Mouse (Mus musculus): ENCODE measurements at regions not wholly inside any gene's neighbourhood (a gene's known extent, or its start where the extent isn't known, plus 50 kb on each side); places are given as distances from the start of the nearest gene placed in this dataset.

DNA sequence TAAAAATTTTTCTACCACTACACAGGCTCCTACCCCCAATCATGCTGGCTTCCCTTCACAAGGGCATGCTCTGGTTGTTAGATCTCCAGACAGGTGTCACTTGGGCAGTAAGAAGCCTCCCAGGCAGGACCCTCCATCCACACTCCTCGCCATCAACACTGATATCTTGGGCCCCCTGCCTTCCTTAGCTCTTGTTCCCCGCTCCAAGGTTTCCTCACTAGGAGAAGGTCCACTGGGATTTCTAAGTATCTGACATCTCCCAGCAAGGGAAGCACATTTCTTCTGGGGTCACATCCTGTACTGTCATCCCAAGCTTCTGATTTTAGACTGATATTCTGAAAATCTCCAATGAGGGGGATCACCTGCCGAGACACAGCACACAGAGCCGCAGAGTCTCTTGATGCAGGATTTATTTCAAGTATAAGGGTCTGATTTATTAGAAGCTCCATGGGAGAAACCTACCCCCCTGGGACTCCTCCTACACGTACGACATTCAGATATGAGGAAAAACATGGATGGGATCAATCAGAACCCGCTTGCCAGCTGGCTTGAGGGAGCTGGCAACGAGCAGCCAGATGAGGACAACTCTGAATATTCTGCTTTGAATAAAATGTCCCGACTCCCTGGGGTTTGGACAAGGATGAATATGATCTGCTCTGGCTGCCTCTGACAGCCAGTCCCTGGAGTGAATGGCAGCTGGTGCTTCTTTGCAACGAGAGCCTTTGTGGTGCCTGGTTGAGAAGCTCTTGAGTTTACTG lies 322.8 kb downstream of the Vps13c start:
- Histone ChIP-seq H3K9ac (no peak overlapping the region), H3K4me3 (replicated peaks) (no peak overlapping the region), H3K9me3 (replicated peaks) (no peaks in the 10 kb centered on the region), H3K27me3 (no peaks in the 10 kb centered on the region), H3K27ac (no peak overlapping the region), H3K4me1 (no peaks in the 10 kb centered on the region), H3K36me3 (no peaks in the 10 kb centered on the region), H3K4me2 (no peak overlapping the region)
- WGBS = 72% methylated on average over 10 of the region's 10 CpGs
- ATAC-seq (replicated peaks; ENCODE audit: low FRiP score) = no peak

- WGBS = 38% methylated on average over 4 of the region's 4 CpGs
Observed at GRCm38 (mm10) chr9:68166556-68166955, 326.4 kb downstream of the Vps13c start.

DNA sequence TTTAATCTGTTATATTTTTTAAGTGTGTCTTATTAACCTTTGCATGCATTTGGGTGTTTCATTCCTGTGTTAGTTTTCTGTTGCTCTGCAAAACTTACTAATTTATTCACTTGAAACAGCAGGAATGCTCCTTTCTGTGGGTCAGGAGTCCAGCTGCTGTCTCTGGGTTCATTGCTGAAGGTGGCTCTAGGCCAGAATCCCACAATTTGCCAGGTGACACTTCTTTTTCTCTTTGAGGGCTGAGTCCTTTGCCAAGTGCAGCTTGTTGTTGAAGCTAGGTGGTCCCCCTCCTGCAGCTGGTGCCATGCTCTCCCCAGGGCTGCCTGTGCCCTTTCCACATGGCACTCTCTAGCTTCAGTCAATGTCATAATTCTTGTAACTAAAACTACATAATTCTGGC lies 348.7 kb downstream of the Vps13c start:
- Histone ChIP-seq H3K9me3 (replicated peaks) (no peaks in the 10 kb centered on the region), H3K27ac (no peak overlapping the region), H3K4me2 (no peak overlapping the region), H3K36me3 (no peaks in the 10 kb centered on the region), H3K9ac (no peak overlapping the region), H3K4me3 (replicated peaks) (no peak overlapping the region), H3K27me3 (no peaks in the 10 kb centered on the region), H3K4me1 (no peaks in the 10 kb centered on the region)
- ATAC-seq (replicated peaks; ENCODE audit: low FRiP score) = no peak

More at GRCm38 (mm10) chr9:68166556-68166955, 326.4 kb downstream of the Vps13c start:
- no peak overlapping the region for H3K4me3 ChIP-seq (replicated peaks)
- H3K9me3 ChIP-seq (replicated peaks) = no peaks in the 10 kb centered on the region
- H3K27ac ChIP-seq = no peak overlapping the region
- H3K4me1 ChIP-seq = no peaks in the 10 kb centered on the region
- ATAC-seq (replicated peaks; ENCODE audit: low FRiP score) = no peak
- H3K4me2 ChIP-seq = no peak overlapping the region
- no peaks in the 10 kb centered on the region for H3K27me3 ChIP-seq
- H3K9ac ChIP-seq = no peak overlapping the region
- no peaks in the 10 kb centered on the region for H3K36me3 ChIP-seq

DNA sequence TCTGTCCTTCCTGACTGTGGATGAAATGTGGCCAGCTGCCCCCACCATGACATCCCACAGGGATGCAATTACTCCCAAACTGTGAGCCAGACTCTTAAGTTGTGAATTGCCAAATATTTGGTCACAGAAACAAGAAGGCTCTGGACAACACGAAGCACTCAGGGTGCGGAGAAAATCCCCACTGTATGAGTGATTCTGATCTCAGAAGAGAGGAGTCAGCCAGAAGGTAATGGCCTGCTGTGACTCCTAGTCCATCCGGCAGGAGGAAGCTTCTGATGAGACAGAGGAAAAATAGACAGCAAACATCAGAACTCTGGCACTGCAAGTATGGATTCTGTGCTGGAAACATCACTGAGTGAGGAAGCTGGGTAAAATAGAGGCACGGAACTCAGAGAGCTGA lies 359.6 kb downstream of the Vps13c start:
- 86% methylated on average over 4 of the region's 4 CpGs for WGBS
- Histone ChIP-seq H3K27me3 (no peaks in the 10 kb centered on the region), H3K9ac (no peak overlapping the region), H3K4me3 (replicated peaks) (no peak overlapping the region), H3K36me3 (no peaks in the 10 kb centered on the region), H3K4me1 (0 out of 2 replicates have a peak, but pooled peaks cover 2% of the 10 kb centered on the region), H3K27ac (no peak overlapping the region), H3K9me3 (replicated peaks) (no peaks in the 10 kb centered on the region), H3K4me2 (no peak overlapping the region)
- ATAC-seq (replicated peaks; ENCODE audit: low FRiP score) = no peak

DNA sequence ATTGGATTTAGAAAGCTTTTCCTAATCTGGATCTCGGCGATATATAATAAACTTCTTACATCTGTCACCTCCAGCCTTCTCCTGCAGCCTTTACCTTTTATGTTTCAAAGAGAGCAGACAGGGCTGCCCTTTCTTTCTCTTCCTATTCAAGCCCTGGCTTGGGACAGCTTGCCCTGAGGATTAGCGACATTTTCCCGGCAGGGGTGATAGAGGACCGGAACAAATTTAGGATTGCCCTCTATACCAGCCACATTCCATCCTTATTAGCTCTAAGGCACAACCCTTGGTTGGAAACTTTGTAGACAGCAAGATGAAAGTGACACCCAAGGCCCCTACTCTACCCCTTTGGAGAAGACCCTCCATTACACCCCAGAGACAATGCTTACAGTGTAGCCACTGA lies 360.8 kb downstream of the Vps13c start:
- Histone ChIP-seq H3K4me2 (no peak overlapping the region), H3K9ac (no peak overlapping the region), H3K27ac (no peak overlapping the region), H3K27me3 (no peaks in the 10 kb centered on the region), H3K4me3 (replicated peaks) (no peak overlapping the region), H3K36me3 (no peaks in the 10 kb centered on the region), H3K4me1 (0 out of 2 replicates have a peak, but pooled peaks cover 3% of the 10 kb centered on the region), H3K9me3 (replicated peaks) (no peaks in the 10 kb centered on the region)
- WGBS = 62% methylated on average over 5 of the region's 5 CpGs
- ATAC-seq (replicated peaks; ENCODE audit: low FRiP score) = no peak

DNA sequence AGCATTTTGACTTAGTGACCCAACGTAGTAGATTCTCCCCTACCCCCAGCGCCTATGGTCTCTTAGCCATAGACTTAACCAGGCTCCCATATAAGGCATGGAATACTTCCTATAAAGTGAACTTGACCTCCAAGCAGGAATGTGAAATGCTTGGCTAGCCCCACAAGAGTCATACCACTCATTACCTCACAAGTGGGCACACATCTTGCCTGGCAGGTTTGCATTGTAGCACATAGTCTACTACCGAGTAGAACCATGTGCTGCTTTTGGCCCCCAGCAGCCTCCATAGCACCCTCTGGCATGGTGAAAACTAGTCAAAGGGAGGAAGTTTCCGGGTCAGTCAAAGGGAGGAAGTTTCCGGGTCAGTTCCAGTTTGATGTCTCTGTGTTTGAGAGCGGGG lies 385.5 kb downstream of the Vps13c start:
- Histone ChIP-seq H3K36me3 (no peaks in the 10 kb centered on the region), H3K27ac (no peak overlapping the region), H3K4me1 (no peaks in the 10 kb centered on the region), H3K9me3 (replicated peaks) (no peaks in the 10 kb centered on the region), H3K4me3 (replicated peaks) (no peak overlapping the region), H3K4me2 (no peak overlapping the region), H3K9ac (no peak overlapping the region), H3K27me3 (no peaks in the 10 kb centered on the region)
- WGBS = 82% methylated on average over 6 of the region's 6 CpGs
- no peak for ATAC-seq (replicated peaks; ENCODE audit: low FRiP score)

GRCm38 (mm10) chr9:68231131-68231530 lies 390.9 kb downstream of the Vps13c start:
- no peaks in the 10 kb centered on the region for H3K36me3 ChIP-seq
- H3K9me3 ChIP-seq (replicated peaks) = no peaks in the 10 kb centered on the region
- 0 out of 2 replicates have a peak, but pooled peaks cover 3% of the 10 kb centered on the region for H3K4me1 ChIP-seq
- 83% methylated on average over 3 of the region's 3 CpGs for WGBS
- H3K4me2 ChIP-seq = no peak overlapping the region
- H3K4me3 ChIP-seq (replicated peaks) = no peak overlapping the region
- no peaks in the 10 kb centered on the region for H3K27me3 ChIP-seq
- no peak overlapping the region for H3K27ac ChIP-seq
- H3K9ac ChIP-seq = no peak overlapping the region
- ATAC-seq (replicated peaks; ENCODE audit: low FRiP score) = no peak

- 0 out of 2 replicates have a peak, but pooled peaks cover 3% of the 10 kb centered on the region for H3K4me1 ChIP-seq
- no peaks in the 10 kb centered on the region for H3K9me3 ChIP-seq (replicated peaks)
- H3K4me2 ChIP-seq = no peak overlapping the region
- no peak for ATAC-seq (replicated peaks; ENCODE audit: low FRiP score)
- WGBS = 16% methylated on average over 12 of the region's 12 CpGs
- H3K27ac ChIP-seq = no peak overlapping the region
- H3K36me3 ChIP-seq = no peaks in the 10 kb centered on the region
- no peak overlapping the region for H3K9ac ChIP-seq
- no peak overlapping the region for H3K4me3 ChIP-seq (replicated peaks)
- no peaks in the 10 kb centered on the region for H3K27me3 ChIP-seq
Observed at GRCm38 (mm10) chr9:68234979-68235649, 394.9 kb downstream of the Vps13c start.

GRCm38 (mm10) chr9:68239121-68239520 lies 398.9 kb downstream of the Vps13c start:
- H3K27me3 ChIP-seq = no peaks in the 10 kb centered on the region
- H3K27ac ChIP-seq = no peak overlapping the region
- H3K36me3 ChIP-seq = no peaks in the 10 kb centered on the region
- H3K9ac ChIP-seq = no peak overlapping the region
- no peak overlapping the region for H3K4me2 ChIP-seq
- H3K4me3 ChIP-seq (replicated peaks) = no peak overlapping the region
- no peaks in the 10 kb centered on the region for H3K9me3 ChIP-seq (replicated peaks)
- no peak for ATAC-seq (replicated peaks; ENCODE audit: low FRiP score)
- 0 out of 2 replicates have a peak, but pooled peaks cover 3% of the 10 kb centered on the region for H3K4me1 ChIP-seq

- H3K27me3 ChIP-seq = no peaks in the 10 kb centered on the region
- 87% methylated on average over 5 of the region's 5 CpGs for WGBS
- no peaks in the 10 kb centered on the region for H3K36me3 ChIP-seq
- no peak overlapping the region for H3K9ac ChIP-seq
- no peak overlapping the region for H3K27ac ChIP-seq
- no peak overlapping the region for H3K4me3 ChIP-seq (replicated peaks)
- no peak for ATAC-seq (replicated peaks; ENCODE audit: low FRiP score)
- no peaks in the 10 kb centered on the region for H3K9me3 ChIP-seq (replicated peaks)
- no peak overlapping the region for H3K4me2 ChIP-seq
- 0 out of 2 replicates have a peak, but pooled peaks cover 3% of the 10 kb centered on the region for H3K4me1 ChIP-seq
Observed at GRCm38 (mm10) chr9:68239551-68239950, 399.4 kb downstream of the Vps13c start.

- H3K27ac ChIP-seq = no peak overlapping the region
- ATAC-seq (replicated peaks; ENCODE audit: low FRiP score) = no peak
- H3K9me3 ChIP-seq (replicated peaks) = no peaks in the 10 kb centered on the region
- no peak overlapping the region for H3K4me2 ChIP-seq
- no peaks in the 10 kb centered on the region for H3K36me3 ChIP-seq
- no peak overlapping the region for H3K9ac ChIP-seq
- H3K27me3 ChIP-seq = no peaks in the 10 kb centered on the region
- WGBS = 83% methylated on average over 16 of the region's 16 CpGs
- no peak overlapping the region for H3K4me3 ChIP-seq (replicated peaks)
- peaks cover 7% of the 10 kb centered on the region; the same call in 1 of the 2 replicates for H3K4me1 ChIP-seq
Observed at GRCm38 (mm10) chr9:68250011-68250410, 403.6 kb upstream of the Rora start.

DNA sequence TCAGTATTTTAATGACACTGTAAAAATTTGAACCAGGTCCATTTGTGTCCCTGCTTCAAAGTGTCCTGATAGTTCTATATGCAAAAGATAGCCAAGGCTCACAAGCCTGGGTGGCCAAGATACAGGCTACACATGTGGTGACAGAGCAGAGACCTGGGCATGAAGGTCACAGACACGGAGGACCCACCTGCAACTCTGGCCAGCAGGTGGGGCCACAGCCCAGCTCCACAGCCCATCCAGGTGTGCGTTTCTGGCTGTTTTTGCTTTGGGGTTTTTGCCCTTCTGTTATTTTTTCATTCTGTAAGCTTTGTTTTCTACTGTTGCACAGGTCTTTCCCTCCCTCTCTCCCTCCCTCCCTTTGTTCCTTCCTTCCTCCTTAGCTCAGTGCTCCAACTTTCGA lies 399.4 kb upstream of the Rora start:
- Histone ChIP-seq H3K9me3 (replicated peaks) (no peaks in the 10 kb centered on the region), H3K4me2 (no peak overlapping the region), H3K9ac (no peak overlapping the region), H3K4me1 (no peaks in the 10 kb centered on the region), H3K4me3 (replicated peaks) (no peak overlapping the region), H3K36me3 (no peaks in the 10 kb centered on the region), H3K27ac (no peak overlapping the region), H3K27me3 (no peaks in the 10 kb centered on the region)
- no peak for ATAC-seq (replicated peaks; ENCODE audit: low FRiP score)
- 49% methylated on average over 3 of the region's 3 CpGs for WGBS
